Mouse (Mus musculus): Measurements from ENCODE around the gene Bmp6. TPM values are rescaled to one million over a fixed set of nuclear protein-coding genes. Genes with fewer than 3 reads are reported as not detected.
A peak's percentile ranks its signal among the peaks of the same experiment; 100 is the strongest.

Bmp6 gene
- total RNA-seq (2015) (not detected in 2 replicates), total RNA-seq (2017) (not detected in 2 replicates)

GRCm38 (mm10) chr13:38344713-38345430, at the start of gene Bmp6:
Gene Bmp6, plus strand, starts transcription at chr13:38345107.
- peak; percentile 82 for ATAC-seq (replicated peaks; ENCODE audit: poor library complexity)

- no peak for ATAC-seq (replicated peaks; ENCODE audit: poor library complexity)
These were observed 48.7 kb upstream of the Bmp6 start for GRCm38 (mm10) chr13:38296166-38296565.

GRCm38 (mm10) chr13:38296601-38297000, 48.3 kb upstream of the Bmp6 start:
- no peak for ATAC-seq (replicated peaks; ENCODE audit: poor library complexity)

GRCm38 (mm10) chr13:38311125-38311524, 33.8 kb upstream of the Bmp6 start:
- no peak for ATAC-seq (replicated peaks; ENCODE audit: poor library complexity)

GRCm38 (mm10) chr13:38312357-38313040, 32.4 kb upstream of the Bmp6 start:
- no peak for ATAC-seq (replicated peaks; ENCODE audit: poor library complexity)

GRCm38 (mm10) chr13:38314590-38314989, 30.3 kb upstream of the Bmp6 start:
- no peak for ATAC-seq (replicated peaks; ENCODE audit: poor library complexity)

- no peak for ATAC-seq (replicated peaks; ENCODE audit: poor library complexity)
These were observed 26.5 kb upstream of the Bmp6 start for GRCm38 (mm10) chr13:38318418-38318817.

- ATAC-seq (replicated peaks; ENCODE audit: poor library complexity): no peak
These were observed 24.6 kb upstream of the Bmp6 start for GRCm38 (mm10) chr13:38320354-38320753.

- no peak for ATAC-seq (replicated peaks; ENCODE audit: poor library complexity)
These were observed 20.5 kb upstream of the Bmp6 start for GRCm38 (mm10) chr13:38324452-38324851.

GRCm38 (mm10) chr13:38327377-38327776, 17.5 kb upstream of the Bmp6 start:
- ATAC-seq (replicated peaks; ENCODE audit: poor library complexity): no peak

GRCm38 (mm10) chr13:38333496-38333895, 11.4 kb upstream of the Bmp6 start:
- no peak for ATAC-seq (replicated peaks; ENCODE audit: poor library complexity)

GRCm38 (mm10) chr13:38342598-38342997, 2.3 kb upstream of the Bmp6 start:
- peak; percentile 42; the same call in 1 of the 2 replicates for ATAC-seq (replicated peaks; ENCODE audit: poor library complexity)

GRCm38 (mm10) chr13:38343202-38343601, 1.7 kb upstream of the Bmp6 start:
- ATAC-seq (replicated peaks; ENCODE audit: poor library complexity): peak; percentile 43; the same call in 1 of the 2 replicates

GRCm38 (mm10) chr13:38345431-38345820, 519 bp downstream of the Bmp6 start:
- no peak for ATAC-seq (replicated peaks; ENCODE audit: poor library complexity)

GRCm38 (mm10) chr13:38346096-38346915, 1.4 kb downstream of the Bmp6 start:
- ATAC-seq (replicated peaks; ENCODE audit: poor library complexity): no peak

GRCm38 (mm10) chr13:38347021-38347774, 2.3 kb downstream of the Bmp6 start:
- ATAC-seq (replicated peaks; ENCODE audit: poor library complexity): no peak

GRCm38 (mm10) chr13:38347775-38348135, 2.8 kb downstream of the Bmp6 start:
- no peak for ATAC-seq (replicated peaks; ENCODE audit: poor library complexity)

- ATAC-seq (replicated peaks; ENCODE audit: poor library complexity): no peak
These were observed 4.1 kb downstream of the Bmp6 start for GRCm38 (mm10) chr13:38349046-38349445.

- no peak for ATAC-seq (replicated peaks; ENCODE audit: poor library complexity)
These were observed 4.9 kb downstream of the Bmp6 start for GRCm38 (mm10) chr13:38349818-38350217.

- ATAC-seq (replicated peaks; ENCODE audit: poor library complexity): no peak
These were observed 7.1 kb downstream of the Bmp6 start for GRCm38 (mm10) chr13:38351996-38352395.

GRCm38 (mm10) chr13:38352986-38353385, 8.1 kb downstream of the Bmp6 start:
- no peak for ATAC-seq (replicated peaks; ENCODE audit: poor library complexity)

All from megakaryocyte progenitor cell, adult 5-6 weeks (primary cell).